Mouse (Mus musculus) bone marrow macrophage, adult 2 months (primary cell): Measurements from ENCODE around the gene Rpl37. TPM values are rescaled to one million over a fixed set of nuclear protein-coding genes. Genes with fewer than 3 reads are reported as not detected.

Experiments
- H3K27ac ChIP-seq: 2 replicates; pipeline ENCODE4 v1.5.1; 2012; ENCODE audit warnings: low read depth, low read length; ENCODE audit not compliant: insufficient read depth
- H3K4me1 ChIP-seq: 2 replicates; pipeline ENCODE4 v1.6.1; 2012; ENCODE audit warnings: low read length; ENCODE audit not compliant: control insufficient read depth, insufficient read depth
- H3K4me3 ChIP-seq: 2 replicates; pipeline ENCODE4 v1.5.1; 2012; ENCODE audit warnings: mild to moderate bottlenecking, low read length, moderate library complexity; ENCODE audit not compliant: insufficient read depth
- CTCF ChIP-seq: IDR thresholded peaks from 2 replicates; pipeline ENCODE4 v1.5.1; 2012; ENCODE audit warnings: low read depth, mild to moderate bottlenecking, low read length, moderate library complexity
- POLR2A ChIP-seq: IDR thresholded peaks from 2 replicates; pipeline ENCODE4 v1.6.1; 2012; ENCODE audit warnings: mild to moderate bottlenecking, low read depth, low read length, borderline replicate concordance
- polyA plus RNA-seq: library from polyadenylated mRNA; stranded (reverse); fragments of >200 nt; gene quantifications from 2 replicates; pipeline ENCODE4 v1.2.4, GENCODE M21; 2012; ENCODE audit not compliant: missing spikeins, insufficient read depth, insufficient read length

Gene Rpl37
- polyA plus RNA-seq = 766 and 857 TPM in 2 replicates

GRCm38 (mm10) chr15:5116270-5117030 lies at the start of gene Rpl37:
TSS of gene Rpl37 (plus strand) at chr15:5116645.
- peaks cover 16% of the 10 kb centered on the region for H3K4me1 ChIP-seq
- H3K4me3 ChIP-seq = peak within 1 kb of the TSS; percentile 76
- no peak for TF ChIP-seq CTCF
- TF ChIP-seq POLR2A = no peak
- H3K27ac ChIP-seq = peak within 1 kb of the TSS; percentile 86

DNA sequence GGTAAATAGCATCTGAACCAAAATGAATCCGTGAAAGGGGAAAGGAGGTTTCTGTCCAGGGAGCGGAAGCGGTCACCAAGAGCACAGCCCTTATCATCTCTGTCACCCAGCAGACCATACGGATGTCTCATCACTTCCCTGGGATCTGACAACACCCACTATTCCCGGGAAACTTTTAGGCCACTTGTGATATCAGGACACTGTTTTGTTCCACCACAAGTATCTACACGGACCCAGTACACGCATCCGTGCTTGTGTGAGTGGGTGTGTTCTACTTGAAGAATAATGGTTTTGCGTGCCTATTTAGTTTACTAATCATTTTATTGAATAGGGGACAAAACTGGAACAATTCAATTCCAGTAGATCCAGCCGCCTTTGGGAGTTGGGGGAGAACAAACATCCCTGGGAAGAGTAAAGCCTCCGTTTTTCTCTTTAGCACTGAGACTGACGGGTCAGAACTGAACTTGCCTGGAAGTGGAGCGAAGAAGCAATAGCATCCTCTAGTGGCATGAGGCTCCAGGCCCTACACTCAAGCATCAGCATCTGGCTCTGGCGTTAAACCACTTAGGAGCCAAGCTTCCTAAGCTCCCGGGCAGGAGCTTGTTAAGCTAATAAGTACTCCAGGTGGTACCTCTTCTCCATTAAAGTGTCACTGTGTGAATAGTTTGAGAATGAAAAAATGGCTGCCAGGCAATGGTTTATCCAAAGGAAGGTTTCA lies 47.5 kb upstream of the Rpl37 start:
- H3K4me3 ChIP-seq = no peak overlapping the region
- H3K27ac ChIP-seq = no peak overlapping the region
- no peaks in the 10 kb centered on the region for H3K4me1 ChIP-seq
- no peak for TF ChIP-seq POLR2A
- TF ChIP-seq CTCF = no peak

DNA sequence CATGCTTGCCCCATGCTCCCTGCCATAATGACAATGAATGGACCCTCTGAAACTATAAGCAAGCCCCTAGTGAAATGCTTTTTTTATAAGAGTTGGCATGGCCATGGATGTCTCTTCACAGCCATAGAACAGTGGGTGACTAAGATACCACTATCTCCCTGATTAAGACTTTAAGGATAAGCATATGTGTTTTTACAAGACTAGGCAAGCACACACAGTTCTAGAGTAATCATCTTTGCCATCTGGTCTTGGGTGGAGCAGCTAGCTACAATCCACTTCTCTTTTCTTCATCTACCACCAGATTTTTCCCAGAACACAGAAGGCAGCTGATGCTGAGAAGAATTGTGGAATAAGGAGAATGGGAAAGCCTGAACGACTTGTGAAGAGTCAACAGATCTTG lies 35.2 kb upstream of the Rpl37 start:
- Histone ChIP-seq H3K27ac (no peak overlapping the region), H3K4me3 (no peak overlapping the region)
- TF ChIP-seq POLR2A = no peak
- TF ChIP-seq CTCF = no peak

GRCm38 (mm10) chr15:5086162-5086561 lies 30.3 kb upstream of the Rpl37 start:
- H3K4me3 ChIP-seq = no peak overlapping the region
- H3K27ac ChIP-seq = no peak overlapping the region
- TF ChIP-seq POLR2A (no peak), CTCF (no peak)
- H3K4me1 ChIP-seq = no peaks in the 10 kb centered on the region

More for the DNA sequence above, 35.2 kb upstream of the Rpl37 start:
- H3K4me1 ChIP-seq = no peaks in the 10 kb centered on the region

- TF ChIP-seq CTCF (no peak), POLR2A (no peak)
- Histone ChIP-seq H3K4me3 (no peak overlapping the region), H3K4me1 (no peaks in the 10 kb centered on the region), H3K27ac (no peak overlapping the region)
Observed at GRCm38 (mm10) chr15:5088850-5089608, 27.4 kb upstream of the Rpl37 start.

DNA sequence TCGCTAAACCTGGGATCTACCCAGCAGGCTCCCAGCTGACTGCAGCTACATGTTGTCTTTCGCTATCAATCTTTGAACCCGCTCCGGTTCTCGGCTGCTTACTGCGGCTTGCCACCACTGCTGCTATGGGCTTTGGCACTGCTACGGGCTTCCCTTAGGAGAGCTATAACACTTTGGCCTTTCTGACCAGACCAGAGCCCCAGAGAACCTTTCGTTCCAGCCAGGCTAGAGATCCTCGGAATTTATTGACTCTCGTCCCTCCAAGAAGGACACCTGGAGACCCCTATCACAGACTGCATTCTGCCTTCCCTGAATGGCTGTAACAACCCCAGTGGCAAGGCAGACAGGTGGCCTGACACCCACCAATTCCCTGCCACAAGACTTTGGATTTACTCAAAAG lies 26.3 kb upstream of the Rpl37 start:
- TF ChIP-seq CTCF (no peak), POLR2A (no peak)
- H3K4me3 ChIP-seq = no peak overlapping the region
- H3K4me1 ChIP-seq = no peaks in the 10 kb centered on the region
- H3K27ac ChIP-seq = no peak overlapping the region

- Histone ChIP-seq H3K4me1 (no peaks in the 10 kb centered on the region), H3K4me3 (no peak overlapping the region), H3K27ac (no peak overlapping the region)
- no peak for TF ChIP-seq CTCF
- TF ChIP-seq POLR2A = no peak
Observed at GRCm38 (mm10) chr15:5095534-5096301, 20.7 kb upstream of the Rpl37 start.

- H3K27ac ChIP-seq = no peak overlapping the region
- TF ChIP-seq POLR2A (no peak), CTCF (no peak)
- H3K4me1 ChIP-seq = no peaks in the 10 kb centered on the region
- no peak overlapping the region for H3K4me3 ChIP-seq
Observed at GRCm38 (mm10) chr15:5097376-5097775, 19.1 kb upstream of the Rpl37 start.

GRCm38 (mm10) chr15:5102312-5102711 lies 14.1 kb upstream of the Rpl37 start:
- H3K27ac ChIP-seq = no peak overlapping the region
- H3K4me1 ChIP-seq = no peaks in the 10 kb centered on the region
- no peak for TF ChIP-seq CTCF
- TF ChIP-seq POLR2A = no peak
- H3K4me3 ChIP-seq = no peak overlapping the region
